Mouse (Mus musculus): ENCODE measurements around the gene Mypop.

Mypop gene

GRCm38 (mm10) chr7:18990601-18991295, at the start of gene Mypop:
Gene Mypop, plus strand, starts transcription at chr7:18991245.
- peak; percentile 100 for DNase-seq (ENCODE audit: low read depth)

GRCm38 (mm10) chr7:18942376-18942775, 48.7 kb upstream of the Mypop start:
- no peak for DNase-seq (ENCODE audit: low read depth)

- DNase-seq (ENCODE audit: low read depth) = no peak
These were observed 48.2 kb upstream of the Mypop start for GRCm38 (mm10) chr7:18942815-18943214.

- DNase-seq (ENCODE audit: low read depth) = no peak
These were observed 42.9 kb upstream of the Mypop start for GRCm38 (mm10) chr7:18948151-18948550.

GRCm38 (mm10) chr7:18949781-18950522, 41.1 kb upstream of the Mypop start:
- DNase-seq (ENCODE audit: low read depth) = no peak

GRCm38 (mm10) chr7:18950523-18951315, 40.3 kb upstream of the Mypop start:
- DNase-seq (ENCODE audit: low read depth) = no peak

GRCm38 (mm10) chr7:18951397-18951796, 39.6 kb upstream of the Mypop start:
- peak; percentile 81 for DNase-seq (ENCODE audit: low read depth)

- DNase-seq (ENCODE audit: low read depth) = peak; percentile 88
These were observed 33.3 kb upstream of the Mypop start for GRCm38 (mm10) chr7:18957569-18958383.

- no peak for DNase-seq (ENCODE audit: low read depth)
These were observed 32.7 kb upstream of the Mypop start for GRCm38 (mm10) chr7:18958384-18958766.

GRCm38 (mm10) chr7:18959446-18959845, 31.6 kb upstream of the Mypop start:
- peak; percentile 25 for DNase-seq (ENCODE audit: low read depth)

GRCm38 (mm10) chr7:18962171-18962792, 28.8 kb upstream of the Mypop start:
- peak; percentile 30 for DNase-seq (ENCODE audit: low read depth)

GRCm38 (mm10) chr7:18962795-18963194, 28.2 kb upstream of the Mypop start:
- DNase-seq (ENCODE audit: low read depth) = no peak

- DNase-seq (ENCODE audit: low read depth) = no peak
These were observed 27.7 kb upstream of the Mypop start for GRCm38 (mm10) chr7:18963294-18963843.

- no peak for DNase-seq (ENCODE audit: low read depth)
These were observed 25.7 kb upstream of the Mypop start for GRCm38 (mm10) chr7:18965312-18965711.

- peak; percentile 56 for DNase-seq (ENCODE audit: low read depth)
These were observed 23.4 kb upstream of the Mypop start for GRCm38 (mm10) chr7:18967603-18968002.

GRCm38 (mm10) chr7:18970956-18971355, 20.1 kb upstream of the Mypop start:
- DNase-seq (ENCODE audit: low read depth) = peak; percentile 28

GRCm38 (mm10) chr7:18978381-18978780, 12.7 kb upstream of the Mypop start:
- DNase-seq (ENCODE audit: low read depth) = peak; percentile 14

GRCm38 (mm10) chr7:18986503-18986902, 4.5 kb upstream of the Mypop start:
- no peak for DNase-seq (ENCODE audit: low read depth)

- no peak for DNase-seq (ENCODE audit: low read depth)
These were observed 3.9 kb upstream of the Mypop start, which contains the start of gene Nanos2 for GRCm38 (mm10) chr7:18987100-18987499. Gene Nanos2, plus strand, starts transcription at chr7:18987400.

- no peak for DNase-seq (ENCODE audit: low read depth)
These were observed 3.3 kb upstream of the Mypop start for GRCm38 (mm10) chr7:18987747-18988146.

- DNase-seq (ENCODE audit: low read depth) = no peak
These were observed 2.3 kb upstream of the Mypop start for GRCm38 (mm10) chr7:18988780-18989179.
